Mouse (Mus musculus) embryo, embryonic 10.5 days (tissue): ENCODE results near the gene Il1rl1.

Experiments used
- DNase-seq: peaks from one replicate; pipeline ENCODE4 v3.0.0-alpha.2; 2015; ENCODE audit warnings: low spot score

Gene Il1rl1

GRCm38 (mm10) chr1:40437340-40437739 lies 8.0 kb downstream of the Il1rl1 start:
- no peak for DNase-seq

GRCm38 (mm10) chr1:40439504-40439903 lies 10.1 kb downstream of the Il1rl1 start:
- no peak for DNase-seq

GRCm38 (mm10) chr1:40444800-40445199 lies 15.4 kb downstream of the Il1rl1 start:
- DNase-seq, result no peak

- no peak for DNase-seq
Measured at GRCm38 (mm10) chr1:40465477-40466430, 36.4 kb downstream of the Il1rl1 start, which contains the start of gene Il18r1. Gene Il18r1, plus strand, starts transcription at chr1:40465552.

GRCm38 (mm10) chr1:40467306-40467705 lies 37.9 kb downstream of the Il1rl1 start:
- DNase-seq, result no peak

GRCm38 (mm10) chr1:40468805-40469204 lies 39.4 kb downstream of the Il1rl1 start:
- no peak for DNase-seq

GRCm38 (mm10) chr1:40469900-40470299 lies 40.5 kb downstream of the Il1rl1 start:
- DNase-seq, result no peak

- DNase-seq, result no peak
Measured at GRCm38 (mm10) chr1:40472401-40472800, 43.0 kb downstream of the Il1rl1 start.

- DNase-seq, result no peak
Measured at GRCm38 (mm10) chr1:40473640-40474039, 44.3 kb downstream of the Il1rl1 start.

- DNase-seq, result no peak
Measured at GRCm38 (mm10) chr1:40474336-40474735, 45.0 kb downstream of the Il1rl1 start.

- DNase-seq, result no peak
Measured at GRCm38 (mm10) chr1:40475697-40476096, 46.3 kb downstream of the Il1rl1 start.

- DNase-seq, result no peak
Measured at GRCm38 (mm10) chr1:40476756-40477155, 47.4 kb downstream of the Il1rl1 start.

- no peak for DNase-seq
Measured at GRCm38 (mm10) chr1:40479505-40479923, 50.1 kb downstream of the Il1rl1 start.

- DNase-seq, result no peak
Measured at GRCm38 (mm10) chr1:40494594-40494993, 65.2 kb downstream of the Il1rl1 start.

GRCm38 (mm10) chr1:40499708-40500107 lies 70.3 kb downstream of the Il1rl1 start:
- no peak for DNase-seq

GRCm38 (mm10) chr1:40501126-40501525 lies 71.8 kb downstream of the Il1rl1 start:
- no peak for DNase-seq

- no peak for DNase-seq
Measured at GRCm38 (mm10) chr1:40501546-40502398, 72.4 kb downstream of the Il1rl1 start.

- DNase-seq, result no peak
Measured at GRCm38 (mm10) chr1:40504548-40504947, 75.2 kb downstream of the Il1rl1 start.
